Mouse (Mus musculus): ENCODE measurements at regions not wholly inside any gene's neighbourhood (a gene's known extent, or its start where the extent isn't known, plus 50 kb on each side); places are given as distances from the start of the nearest gene placed in this dataset.

DNA sequence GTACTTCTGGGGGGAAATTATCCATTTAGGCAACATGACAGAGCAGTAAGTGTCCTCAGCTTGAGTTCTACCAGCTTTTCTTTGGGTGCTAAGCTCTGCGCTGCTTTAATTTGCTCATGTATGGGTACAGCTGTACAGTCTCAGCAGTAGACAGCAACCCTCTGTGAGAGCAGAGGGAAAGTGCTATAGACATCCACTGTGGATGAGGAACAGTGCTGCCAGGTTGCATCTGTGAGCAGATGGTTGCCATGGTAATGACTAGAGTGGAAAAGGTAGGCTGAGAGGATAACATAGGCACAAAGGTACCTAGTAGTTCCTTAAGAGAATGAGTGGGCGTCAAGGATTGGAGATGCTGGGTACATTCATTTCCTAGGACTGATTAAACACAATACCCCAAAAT is 180.5 kb upstream of the Mbnl1 start:
- ATAC-seq = no peak
- WGBS = 87% methylated on average over 2 of the region's 2 CpGs
- DNase-seq (ENCODE audit: low spot score) = peak; percentile 19

DNA sequence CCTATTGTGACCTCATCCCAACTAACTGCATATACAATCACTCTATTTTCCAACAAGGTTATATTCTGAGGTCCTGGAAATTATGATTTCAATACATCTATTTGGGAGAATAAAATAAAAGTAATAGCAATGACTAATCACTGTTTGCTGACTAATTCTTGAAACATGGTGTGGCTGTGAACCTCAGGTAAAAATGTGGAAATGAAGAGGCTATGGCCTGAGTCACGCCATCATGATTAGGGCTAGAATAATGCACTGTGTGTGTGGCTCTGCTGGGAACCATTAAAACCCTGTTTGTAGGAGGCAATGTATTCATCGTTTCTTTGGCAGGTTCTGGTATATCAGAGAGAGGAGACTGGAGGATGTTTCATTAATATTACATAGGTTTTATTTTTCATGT is 179.7 kb upstream of the Mbnl1 start:
- no peaks in the 10 kb centered on the region for H3K4me1 ChIP-seq (ENCODE audit: control insufficient read depth, insufficient read depth, low read length)
- no peaks in the 10 kb centered on the region for H3K27me3 ChIP-seq (replicated peaks; ENCODE audit: control insufficient read depth, insufficient read depth, low read length)
- H3K4me3 ChIP-seq (ENCODE audit: low read depth, low read length) = no peak overlapping the region
- H3K9ac ChIP-seq (ENCODE audit: low read length) = no peak overlapping the region
- no peaks in the 10 kb centered on the region for H3K36me3 ChIP-seq (ENCODE audit: control insufficient read depth, insufficient read depth, low read length)
- no peaks in the 10 kb centered on the region for H3K9me3 ChIP-seq (replicated peaks; ENCODE audit: control insufficient read depth, low read length)
- ATAC-seq (no peak), DNase-seq (ENCODE audit: low spot score) (no peak)
- WGBS = 89% methylated on average over 2 of the region's 2 CpGs
- H3K27ac ChIP-seq (ENCODE audit: low read depth, low read length) = no peak overlapping the region
- no peak overlapping the region for H3K4me2 ChIP-seq (ENCODE audit: low read length)

More for the DNA sequence above, 180.5 kb upstream of the Mbnl1 start:
- Histone ChIP-seq H3K27me3 (replicated peaks; ENCODE audit: control insufficient read depth, insufficient read depth, low read length) (no peaks in the 10 kb centered on the region), H3K36me3 (ENCODE audit: control insufficient read depth, insufficient read depth, low read length) (no peaks in the 10 kb centered on the region), H3K9ac (ENCODE audit: low read length) (no peak overlapping the region), H3K4me2 (ENCODE audit: low read length) (no peak overlapping the region), H3K27ac (ENCODE audit: low read depth, low read length) (no peak overlapping the region), H3K4me3 (ENCODE audit: low read depth, low read length) (no peak overlapping the region), H3K4me1 (ENCODE audit: control insufficient read depth, insufficient read depth, low read length) (no peaks in the 10 kb centered on the region), H3K9me3 (replicated peaks; ENCODE audit: control insufficient read depth, low read length) (no peaks in the 10 kb centered on the region)

DNA sequence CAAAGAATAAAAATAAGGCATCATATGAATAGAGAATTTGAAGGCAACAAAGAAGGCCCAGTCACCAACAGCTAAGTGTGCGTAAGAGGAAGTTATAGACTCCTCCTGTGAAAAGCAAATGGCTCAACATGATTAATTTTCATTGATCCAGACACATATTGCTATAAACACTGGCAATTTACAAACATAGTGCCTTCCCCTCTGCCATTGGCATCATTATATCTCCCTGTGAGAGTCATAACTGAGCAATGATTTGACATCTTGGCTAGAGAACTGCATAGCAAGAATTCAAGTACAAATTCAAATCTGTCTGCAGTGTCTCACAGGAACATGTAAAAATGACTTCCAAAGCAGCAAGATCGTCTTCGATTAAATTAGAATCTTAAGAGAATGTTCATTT is 167.2 kb upstream of the Mbnl1 start:
- H3K9ac ChIP-seq (ENCODE audit: low read length) = no peak overlapping the region
- H3K36me3 ChIP-seq (ENCODE audit: control insufficient read depth, insufficient read depth, low read length) = no peaks in the 10 kb centered on the region
- peak; percentile 30 for DNase-seq (ENCODE audit: low spot score)
- ATAC-seq = no peak
- 83% methylated on average over 3 of the region's 3 CpGs for WGBS
- H3K27me3 ChIP-seq (replicated peaks; ENCODE audit: control insufficient read depth, insufficient read depth, low read length) = no peaks in the 10 kb centered on the region
- no peak overlapping the region for H3K27ac ChIP-seq (ENCODE audit: low read depth, low read length)
- H3K9me3 ChIP-seq (replicated peaks; ENCODE audit: control insufficient read depth, low read length) = no peaks in the 10 kb centered on the region
- no peak overlapping the region for H3K4me3 ChIP-seq (ENCODE audit: low read depth, low read length)
- no peaks in the 10 kb centered on the region for H3K4me1 ChIP-seq (ENCODE audit: control insufficient read depth, insufficient read depth, low read length)
- H3K4me2 ChIP-seq (ENCODE audit: low read length) = no peak overlapping the region

DNA sequence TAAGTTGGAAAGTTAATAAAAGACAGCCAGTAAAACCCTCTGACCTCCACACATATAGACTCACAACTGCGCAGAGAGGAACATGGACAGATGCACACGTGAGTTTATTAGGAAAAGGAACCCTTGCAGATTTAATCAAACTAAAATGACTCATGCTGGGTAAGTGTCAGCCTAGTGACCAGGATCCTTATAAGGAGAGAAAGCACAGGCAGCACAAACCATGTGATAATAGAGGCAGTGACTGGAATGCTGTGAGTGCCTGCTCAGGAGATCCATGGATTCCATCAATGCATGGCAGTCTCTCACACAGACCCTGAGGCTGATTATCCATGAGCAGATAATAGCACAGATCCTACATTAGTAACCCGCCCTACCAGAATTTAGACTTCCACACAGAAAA is 162.2 kb upstream of the Mbnl1 start:
- H3K4me1 ChIP-seq (ENCODE audit: control insufficient read depth, insufficient read depth, low read length) = no peaks in the 10 kb centered on the region
- WGBS = 86% methylated on average over 3 of the region's 3 CpGs
- no peaks in the 10 kb centered on the region for H3K9me3 ChIP-seq (replicated peaks; ENCODE audit: control insufficient read depth, low read length)
- no peaks in the 10 kb centered on the region for H3K36me3 ChIP-seq (ENCODE audit: control insufficient read depth, insufficient read depth, low read length)
- DNase-seq (ENCODE audit: low spot score) = no peak
- no peak overlapping the region for H3K27ac ChIP-seq (ENCODE audit: low read depth, low read length)
- H3K4me2 ChIP-seq (ENCODE audit: low read length) = no peak overlapping the region
- H3K9ac ChIP-seq (ENCODE audit: low read length) = no peak overlapping the region
- no peak overlapping the region for H3K4me3 ChIP-seq (ENCODE audit: low read depth, low read length)
- no peaks in the 10 kb centered on the region for H3K27me3 ChIP-seq (replicated peaks; ENCODE audit: control insufficient read depth, insufficient read depth, low read length)
- no peak for ATAC-seq

DNA sequence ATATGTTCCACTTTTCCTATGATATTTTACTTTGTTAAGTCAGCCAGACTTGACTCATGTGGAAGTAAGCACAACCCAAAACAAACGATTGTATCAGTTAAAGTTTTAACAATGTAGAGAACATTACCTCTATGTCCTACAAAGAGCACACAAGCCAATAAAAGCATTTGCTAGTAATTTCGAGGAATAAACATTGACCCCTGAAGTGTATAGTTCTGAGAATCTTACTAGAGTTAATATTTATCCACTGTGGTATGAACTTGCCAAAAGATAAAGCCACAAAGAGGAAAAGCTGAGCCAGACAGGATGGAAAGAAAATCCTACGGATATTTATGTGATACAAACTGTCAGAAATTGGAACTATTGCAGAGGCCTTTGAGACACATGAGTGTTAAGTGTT is 161.5 kb upstream of the Mbnl1 start:
- no peaks in the 10 kb centered on the region for H3K27me3 ChIP-seq (replicated peaks; ENCODE audit: control insufficient read depth, insufficient read depth, low read length)
- H3K9me3 ChIP-seq (replicated peaks; ENCODE audit: control insufficient read depth, low read length) = no peaks in the 10 kb centered on the region
- no peak overlapping the region for H3K4me2 ChIP-seq (ENCODE audit: low read length)
- no peak overlapping the region for H3K27ac ChIP-seq (ENCODE audit: low read depth, low read length)
- DNase-seq (ENCODE audit: low spot score) (no peak), ATAC-seq (no peak)
- WGBS = 75% methylated on average over 3 of the region's 3 CpGs
- H3K4me3 ChIP-seq (ENCODE audit: low read depth, low read length) = no peak overlapping the region
- no peak overlapping the region for H3K9ac ChIP-seq (ENCODE audit: low read length)
- no peaks in the 10 kb centered on the region for H3K36me3 ChIP-seq (ENCODE audit: control insufficient read depth, insufficient read depth, low read length)
- no peaks in the 10 kb centered on the region for H3K4me1 ChIP-seq (ENCODE audit: control insufficient read depth, insufficient read depth, low read length)

DNA sequence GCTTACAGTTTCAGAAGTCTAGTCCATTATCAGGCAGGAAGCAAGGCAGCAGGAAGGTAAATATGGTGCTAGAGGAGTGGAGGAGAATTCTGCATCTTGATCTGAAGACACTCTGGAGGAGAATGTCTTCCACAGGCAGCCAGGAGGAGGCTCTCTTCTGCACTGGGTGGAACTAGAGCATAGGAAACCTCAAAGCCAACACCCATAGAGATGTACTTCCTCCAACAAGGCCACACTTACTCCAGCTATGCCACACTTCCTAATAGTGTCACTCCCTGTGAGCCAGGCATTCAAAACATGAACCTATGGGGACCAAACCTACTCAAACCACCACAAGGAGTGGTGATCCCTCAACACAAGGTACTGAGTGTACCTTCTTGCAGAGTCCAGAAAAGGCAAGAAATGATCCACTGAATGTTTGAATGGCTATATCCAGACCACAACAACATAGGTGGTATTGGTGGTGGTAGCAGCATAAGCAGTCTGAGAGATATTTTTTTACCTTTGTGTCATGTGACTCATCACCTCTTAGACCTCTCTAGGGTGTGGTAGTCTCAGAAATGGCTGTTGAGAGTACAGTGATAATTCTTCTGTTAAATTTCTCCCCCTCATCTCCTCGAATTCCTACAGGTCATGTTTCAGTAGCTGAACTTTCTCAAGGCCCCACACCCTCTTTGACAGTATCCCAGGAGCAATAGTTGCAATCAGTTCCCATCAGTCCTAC is 152.3 kb upstream of the Mbnl1 start:
- no peaks in the 10 kb centered on the region for H3K9me3 ChIP-seq (replicated peaks; ENCODE audit: control insufficient read depth, low read length)
- H3K36me3 ChIP-seq (ENCODE audit: control insufficient read depth, insufficient read depth, low read length) = no peaks in the 10 kb centered on the region
- no peak overlapping the region for H3K4me3 ChIP-seq (ENCODE audit: low read depth, low read length)
- no peak overlapping the region for H3K9ac ChIP-seq (ENCODE audit: low read length)
- DNase-seq (ENCODE audit: low spot score) (no peak), ATAC-seq (no peak)
- no peak overlapping the region for H3K27ac ChIP-seq (ENCODE audit: low read depth, low read length)
- H3K4me1 ChIP-seq (ENCODE audit: control insufficient read depth, insufficient read depth, low read length) = no peaks in the 10 kb centered on the region
- H3K27me3 ChIP-seq (replicated peaks; ENCODE audit: control insufficient read depth, insufficient read depth, low read length) = no peaks in the 10 kb centered on the region
- 53% methylated on average over 1 of the region's 1 CpGs for WGBS
- H3K4me2 ChIP-seq (ENCODE audit: low read length) = no peak overlapping the region

DNA sequence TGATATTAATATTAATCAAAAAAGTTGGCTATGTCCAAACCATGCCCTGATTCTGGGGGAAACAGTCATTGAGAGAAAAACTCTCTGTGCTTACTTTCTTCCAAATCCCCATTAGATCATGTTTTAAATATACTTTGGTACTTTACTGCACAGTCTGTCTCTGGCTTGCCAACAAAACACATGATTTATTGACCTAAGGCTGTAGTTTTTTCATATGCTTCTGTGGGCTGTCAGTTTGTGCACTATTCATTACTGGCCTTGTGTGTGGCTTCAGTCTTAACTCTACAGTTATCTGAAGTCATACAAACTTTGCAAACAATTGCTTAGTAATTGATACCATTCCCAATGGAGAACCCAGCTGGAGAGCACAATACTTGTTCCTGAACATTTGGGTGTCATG is 149.1 kb upstream of the Mbnl1 start:
- Histone ChIP-seq H3K27ac (ENCODE audit: low read depth, low read length) (no peak overlapping the region), H3K4me1 (ENCODE audit: control insufficient read depth, insufficient read depth, low read length) (no peaks in the 10 kb centered on the region), H3K27me3 (replicated peaks; ENCODE audit: control insufficient read depth, insufficient read depth, low read length) (no peaks in the 10 kb centered on the region), H3K4me3 (ENCODE audit: low read depth, low read length) (no peak overlapping the region), H3K36me3 (ENCODE audit: control insufficient read depth, insufficient read depth, low read length) (no peaks in the 10 kb centered on the region), H3K9ac (ENCODE audit: low read length) (no peak overlapping the region), H3K4me2 (ENCODE audit: low read length) (no peak overlapping the region), H3K9me3 (replicated peaks; ENCODE audit: control insufficient read depth, low read length) (no peaks in the 10 kb centered on the region)
- DNase-seq (ENCODE audit: low spot score) = no peak
- no peak for ATAC-seq

DNA sequence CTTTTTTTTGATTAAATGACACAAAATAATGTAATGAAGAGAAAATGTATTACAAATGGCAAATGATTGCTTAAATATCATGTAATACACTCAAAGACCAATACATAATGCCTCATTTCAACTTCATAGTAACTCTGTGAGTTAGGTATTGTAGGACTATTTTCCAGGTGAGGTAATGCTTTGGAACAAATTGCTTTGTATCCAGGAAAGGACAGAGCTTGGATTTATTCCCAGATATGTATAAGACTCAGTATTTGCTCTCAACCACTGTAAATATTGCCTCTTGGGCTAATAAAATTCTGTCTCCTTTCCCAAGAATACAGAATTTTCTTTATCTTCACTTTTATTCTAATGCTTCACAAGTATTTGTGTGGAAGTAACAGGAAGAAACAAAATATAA is 148.2 kb upstream of the Mbnl1 start:
- Histone ChIP-seq H3K27me3 (replicated peaks; ENCODE audit: control insufficient read depth, insufficient read depth, low read length) (no peaks in the 10 kb centered on the region), H3K9me3 (replicated peaks; ENCODE audit: control insufficient read depth, low read length) (no peaks in the 10 kb centered on the region), H3K36me3 (ENCODE audit: control insufficient read depth, insufficient read depth, low read length) (no peaks in the 10 kb centered on the region), H3K27ac (ENCODE audit: low read depth, low read length) (no peak overlapping the region), H3K4me2 (ENCODE audit: low read length) (no peak overlapping the region), H3K9ac (ENCODE audit: low read length) (no peak overlapping the region), H3K4me1 (ENCODE audit: control insufficient read depth, insufficient read depth, low read length) (no peaks in the 10 kb centered on the region), H3K4me3 (ENCODE audit: low read depth, low read length) (no peak overlapping the region)
- ATAC-seq = no peak
- DNase-seq (ENCODE audit: low spot score) = no peak

DNA sequence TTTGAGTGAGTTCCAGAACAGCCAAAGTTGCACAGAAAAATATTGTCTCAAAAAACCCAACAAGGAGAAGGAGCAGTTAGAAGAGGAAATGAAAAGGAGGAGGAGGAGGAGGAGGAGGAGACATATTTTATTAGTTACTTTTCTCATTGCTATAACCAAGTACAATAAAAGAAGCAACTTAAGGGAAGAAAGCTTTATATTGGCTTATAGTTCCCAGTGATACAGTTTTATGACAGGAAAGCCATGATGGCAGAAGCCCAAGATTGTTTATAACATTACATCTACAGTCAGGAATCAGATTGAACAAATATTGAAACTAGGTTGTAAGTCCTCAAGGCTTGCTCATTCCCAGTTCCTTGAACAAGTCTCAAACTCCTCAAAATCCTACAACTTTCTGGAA is 147.7 kb upstream of the Mbnl1 start:
- DNase-seq (ENCODE audit: low spot score) = no peak
- Histone ChIP-seq H3K9me3 (replicated peaks; ENCODE audit: control insufficient read depth, low read length) (no peaks in the 10 kb centered on the region), H3K4me2 (ENCODE audit: low read length) (no peak overlapping the region), H3K27me3 (replicated peaks; ENCODE audit: control insufficient read depth, insufficient read depth, low read length) (no peaks in the 10 kb centered on the region), H3K27ac (ENCODE audit: low read depth, low read length) (no peak overlapping the region), H3K36me3 (ENCODE audit: control insufficient read depth, insufficient read depth, low read length) (no peaks in the 10 kb centered on the region), H3K4me1 (ENCODE audit: control insufficient read depth, insufficient read depth, low read length) (no peaks in the 10 kb centered on the region), H3K4me3 (ENCODE audit: low read depth, low read length) (no peak overlapping the region), H3K9ac (ENCODE audit: low read length) (no peak overlapping the region)
- no peak for ATAC-seq

All from forebrain, embryonic 14.5 days (tissue).